Mouse (Mus musculus): ENCODE results near the gene Timm8a2.

- TF ChIP-seq CTCF (IDR thresholded peaks at IDR 0.05; ENCODE audit: control insufficient read depth, insufficient read depth, insufficient read length) (no peak), MAX (IDR thresholded peaks at IDR 0.05) (no peak), MYOD1 (IDR thresholded peaks at IDR 0.05; ENCODE audit: control insufficient read depth, insufficient read length, low read depth) (no peak), CEBPB (IDR thresholded peaks at IDR 0.05; ENCODE audit: low read depth) (no peak), MYOG (IDR thresholded peaks at IDR 0.05; ENCODE audit: control insufficient read depth, extremely low read depth, insufficient read length) (no peak), FOSL1 (IDR thresholded peaks at IDR 0.05; ENCODE audit: insufficient read depth, low read length, poor library complexity, severe bottlenecking) (no peak), USF1 (IDR thresholded peaks at IDR 0.05; ENCODE audit: low read depth) (no peak)
Observed at GRCm38 (mm10) chr14:122079428-122079827, 45.0 kb downstream of the Timm8a2 start.

All from C2C12 (cell line).